Mouse (Mus musculus): ENCODE data around the gene Srrm2. TPM values are rescaled to one million over a fixed set of nuclear protein-coding genes. Genes with fewer than 3 reads are reported as not detected.
A peak's percentile ranks its signal among the peaks of the same experiment; 100 is the strongest.

Srrm2 gene
- total RNA-seq, 2 experiments from 2014 or later: 162 to 735 TPM

DNA sequence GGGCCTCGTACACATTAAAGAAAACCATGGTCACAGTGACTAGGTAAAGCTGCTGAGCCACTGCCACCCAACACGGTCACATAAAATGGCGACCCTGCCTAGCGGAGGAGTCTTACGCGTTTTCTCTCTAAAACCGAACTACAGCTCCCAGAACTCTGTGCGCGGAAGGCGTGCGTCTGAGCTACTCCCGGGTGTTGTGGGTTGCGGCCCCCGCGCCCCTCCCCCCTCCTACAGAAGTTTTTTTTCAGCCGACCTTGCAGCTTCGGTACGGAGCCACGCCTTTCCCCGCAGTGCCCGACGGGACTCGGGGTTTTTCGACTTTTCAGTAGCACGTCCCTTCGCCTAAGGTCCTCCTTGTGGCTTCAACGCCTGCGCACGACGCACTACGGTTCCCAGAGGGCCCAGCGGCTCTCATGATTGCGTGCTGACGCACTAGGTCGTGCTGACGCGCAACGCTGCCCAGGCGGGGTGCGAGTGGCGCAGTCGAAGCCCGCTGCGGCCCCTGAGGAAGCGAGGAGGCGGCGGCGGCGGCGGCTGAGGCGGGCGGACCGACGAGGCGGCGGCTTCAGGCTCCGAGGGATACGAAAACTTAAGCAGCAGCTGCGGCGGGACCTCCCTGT lies 12.5 kb downstream of the Srrm2 start:
- peak; percentile 95 for ATAC-seq (replicated peaks; ENCODE audit: low FRiP score, low TSS enrichment, poor library complexity, severe bottlenecking)

DNA sequence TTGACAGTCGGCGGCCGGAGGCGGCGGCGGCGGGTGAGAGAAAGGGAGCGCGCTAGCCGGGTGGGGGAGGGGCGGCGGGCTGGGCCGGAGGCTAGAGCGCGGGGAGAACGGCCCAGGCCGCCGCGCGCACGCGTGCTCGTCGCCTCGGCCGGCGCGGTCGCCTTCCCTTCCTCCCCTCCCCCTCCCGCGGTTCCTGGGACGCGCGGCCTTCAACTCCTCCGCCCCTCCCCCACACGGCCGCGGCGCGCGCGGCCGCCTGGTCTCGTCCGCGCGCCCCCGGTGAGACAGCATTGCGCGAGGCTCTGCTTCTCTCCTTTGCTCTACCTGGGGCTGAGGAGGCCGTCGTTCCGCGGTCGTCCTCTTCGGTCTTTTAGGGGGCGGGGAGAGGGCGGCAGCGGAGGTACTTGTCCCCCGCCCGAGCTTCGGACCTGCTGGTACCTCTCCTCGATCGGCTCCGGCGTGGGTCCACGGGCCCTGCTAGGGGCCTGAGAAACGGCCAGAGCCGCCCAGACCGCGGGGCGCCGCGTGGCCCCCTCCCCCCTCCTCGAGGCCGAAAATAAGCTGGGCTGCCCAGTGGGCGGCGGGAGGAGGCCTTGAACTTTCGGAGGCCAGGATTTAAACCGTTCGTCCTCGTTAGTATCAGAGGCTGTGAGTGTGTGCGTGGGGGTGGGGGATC lies 13.2 kb downstream of the Srrm2 start:
- 0 out of 2 replicates have a peak, but pooled peaks have one; percentile 11 for ATAC-seq (replicated peaks; ENCODE audit: low FRiP score, low TSS enrichment, poor library complexity, severe bottlenecking)

DNA sequence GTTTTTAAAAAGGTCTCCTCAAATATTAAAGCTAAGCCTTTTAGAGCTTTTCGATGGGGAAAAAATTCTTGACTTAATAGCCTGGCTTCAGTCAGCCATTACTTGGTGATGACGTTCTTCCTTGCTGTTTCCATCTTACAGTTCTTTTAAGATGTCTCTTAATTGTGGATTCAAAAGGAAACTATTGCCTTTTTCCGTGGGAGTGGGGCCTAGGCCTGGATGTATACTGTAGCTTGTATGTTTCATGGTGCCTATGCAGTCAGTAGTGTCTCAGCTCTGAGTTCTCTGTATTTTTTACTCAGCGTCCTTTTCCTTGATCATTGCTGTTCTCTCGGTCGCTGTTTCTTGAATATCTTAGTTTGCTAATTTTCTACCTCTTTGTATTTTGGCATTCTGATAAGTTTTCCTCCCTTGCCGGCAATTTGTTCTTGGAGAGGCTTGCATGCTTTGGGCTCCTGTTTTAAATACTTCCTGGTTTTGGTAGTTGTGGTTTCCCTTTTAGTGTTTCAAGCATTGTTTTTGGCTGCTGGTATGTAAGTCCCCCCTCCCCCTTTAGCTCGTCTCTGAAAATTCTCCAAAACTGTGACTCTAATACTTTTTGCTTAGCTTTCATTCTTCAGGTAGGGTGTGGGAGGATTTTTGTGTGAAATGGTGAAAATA lies 14.2 kb downstream of the Srrm2 start:
- no peak for ATAC-seq (replicated peaks; ENCODE audit: low FRiP score, low TSS enrichment, poor library complexity, severe bottlenecking)

DNA sequence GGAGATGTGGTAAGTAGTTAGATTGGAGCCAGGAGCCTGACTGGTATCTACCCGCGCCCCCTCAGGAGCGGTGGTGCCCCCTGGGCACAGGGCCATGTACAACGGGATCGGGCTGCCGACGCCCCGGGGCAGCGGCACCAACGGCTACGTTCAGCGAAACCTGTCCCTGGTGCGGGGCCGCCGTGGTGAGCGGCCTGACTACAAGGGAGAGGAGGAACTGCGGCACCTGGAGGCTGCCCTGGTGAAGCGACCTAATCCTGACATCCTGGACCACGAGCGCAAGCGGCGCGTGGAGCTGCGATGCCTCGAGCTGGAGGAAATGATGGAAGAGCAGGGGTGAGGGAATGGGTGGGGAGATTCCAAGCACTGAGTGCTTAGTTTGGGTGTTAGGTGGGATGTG lies 16.5 kb downstream of the Srrm2 start:
- ATAC-seq (replicated peaks; ENCODE audit: low FRiP score, low TSS enrichment, poor library complexity, severe bottlenecking): peak; percentile 27

DNA sequence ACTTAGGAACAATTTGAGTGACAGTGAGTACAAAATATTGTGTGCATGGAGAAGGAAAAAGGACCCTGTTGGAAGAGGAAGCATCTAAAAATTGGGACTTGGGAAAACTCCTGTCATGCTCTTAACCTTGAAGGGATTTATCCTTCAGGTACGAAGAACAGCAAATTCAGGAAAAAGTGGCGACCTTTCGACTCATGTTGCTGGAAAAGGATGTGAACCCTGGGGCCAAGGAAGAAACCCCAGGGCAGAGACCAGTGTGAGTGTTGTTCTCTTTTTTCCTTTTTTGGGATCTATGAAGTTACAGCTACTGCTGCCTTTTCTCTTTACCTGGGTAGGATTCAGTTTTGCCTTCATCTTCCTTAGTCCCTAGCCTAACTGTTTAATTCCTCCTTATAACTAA lies 17.6 kb downstream of the Srrm2 start:
- ATAC-seq (replicated peaks; ENCODE audit: low FRiP score, low TSS enrichment, poor library complexity, severe bottlenecking): no peak

DNA sequence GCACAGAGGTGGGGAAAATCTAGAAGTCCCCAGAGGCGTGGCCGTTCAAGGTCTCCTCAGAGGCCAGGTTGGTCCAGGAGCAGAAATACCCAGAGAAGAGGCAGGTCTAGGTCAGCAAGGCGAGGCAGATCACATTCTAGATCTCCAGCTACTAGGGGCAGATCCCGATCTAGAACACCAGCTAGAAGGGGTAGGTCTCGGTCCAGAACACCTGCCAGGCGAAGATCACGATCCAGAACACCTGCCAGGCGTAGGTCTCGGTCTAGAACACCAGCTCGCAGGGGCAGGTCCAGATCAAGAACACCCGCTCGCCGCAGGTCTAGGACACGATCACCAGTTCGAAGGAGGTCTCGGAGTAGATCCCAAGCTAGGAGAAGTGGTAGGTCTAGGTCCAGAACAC lies 25.3 kb downstream of the Srrm2 start:
- no peak for ATAC-seq (replicated peaks; ENCODE audit: low FRiP score, low TSS enrichment, poor library complexity, severe bottlenecking)

DNA sequence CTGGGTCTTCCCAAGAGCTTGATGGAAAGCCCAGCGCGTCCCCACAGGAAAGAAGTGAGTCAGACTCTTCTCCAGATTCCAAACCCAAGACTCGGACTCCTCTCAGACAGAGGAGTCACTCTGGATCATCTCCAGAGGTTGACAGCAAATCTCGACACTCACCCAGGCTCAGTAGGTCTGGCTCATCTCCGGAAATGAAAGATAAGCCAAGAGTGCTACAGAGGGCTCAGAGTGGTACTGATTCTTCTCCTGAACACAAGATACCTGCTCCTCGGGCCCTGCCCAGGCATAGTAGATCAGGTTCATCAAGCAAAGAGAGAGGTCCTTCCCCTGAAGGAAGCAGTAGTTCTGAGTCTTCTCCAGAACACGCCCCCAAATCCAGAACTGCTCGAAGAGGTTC lies 28.2 kb downstream of the Srrm2 start:
- ATAC-seq (replicated peaks; ENCODE audit: low FRiP score, low TSS enrichment, poor library complexity, severe bottlenecking): no peak

DNA sequence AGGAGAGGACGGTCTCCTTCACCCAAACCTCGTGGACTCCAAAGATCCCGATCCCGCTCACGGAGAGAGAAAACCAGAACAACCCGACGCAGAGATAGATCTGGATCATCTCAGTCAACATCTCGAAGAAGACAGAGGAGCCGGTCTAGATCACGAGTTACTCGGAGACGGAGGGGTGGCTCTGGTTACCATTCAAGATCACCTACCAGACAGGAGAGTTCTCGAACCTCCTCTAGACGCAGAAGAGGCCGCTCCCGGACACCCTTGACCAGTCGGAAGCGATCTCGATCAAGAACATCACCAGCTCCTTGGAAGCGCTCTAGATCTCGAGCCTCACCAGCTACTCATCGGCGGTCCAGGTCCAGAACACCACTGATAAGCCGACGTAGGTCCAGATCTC lies 28.9 kb downstream of the Srrm2 start:
- ATAC-seq (replicated peaks; ENCODE audit: low FRiP score, low TSS enrichment, poor library complexity, severe bottlenecking): no peak

DNA sequence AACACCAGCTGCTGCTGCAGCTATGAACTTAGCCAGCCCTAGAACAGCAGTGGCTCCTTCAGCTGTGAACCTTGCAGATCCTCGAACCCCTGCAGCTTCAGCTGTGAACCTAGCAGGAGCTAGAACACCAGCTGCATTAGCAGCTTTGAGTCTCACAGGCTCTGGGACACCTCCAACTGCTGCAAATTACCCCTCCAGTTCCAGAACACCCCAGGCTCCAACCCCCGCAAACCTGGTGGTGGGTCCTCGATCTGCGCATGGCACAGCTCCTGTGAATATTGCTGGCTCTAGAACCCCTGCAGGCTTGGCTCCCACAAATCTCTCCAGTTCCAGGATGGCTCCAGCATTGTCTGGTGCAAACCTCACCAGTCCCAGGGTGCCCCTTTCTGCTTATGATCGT lies 30.4 kb downstream of the Srrm2 start:
- ATAC-seq (replicated peaks; ENCODE audit: low FRiP score, low TSS enrichment, poor library complexity, severe bottlenecking): no peak

DNA sequence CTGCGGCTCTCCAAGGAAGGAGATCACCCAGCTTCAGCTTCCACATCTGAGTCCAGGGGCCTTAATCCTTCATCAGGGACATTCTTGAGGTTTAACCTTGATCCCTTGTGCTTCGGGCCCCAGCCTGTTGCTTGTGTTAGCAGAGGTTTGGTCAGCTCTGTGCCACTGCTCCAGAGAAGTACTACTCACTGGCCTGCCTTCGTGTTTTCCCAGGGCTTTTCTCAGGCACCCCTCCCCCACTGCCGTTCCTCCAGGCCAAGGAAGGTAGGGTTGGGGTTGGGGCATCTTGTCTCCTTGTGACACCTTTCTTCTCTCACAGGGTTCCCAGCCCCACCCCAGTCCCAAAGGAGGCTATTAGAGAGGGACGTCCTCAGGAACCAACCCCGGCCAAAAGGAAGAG lies 31.8 kb downstream of the Srrm2 start:
- no peak for ATAC-seq (replicated peaks; ENCODE audit: low FRiP score, low TSS enrichment, poor library complexity, severe bottlenecking)

DNA sequence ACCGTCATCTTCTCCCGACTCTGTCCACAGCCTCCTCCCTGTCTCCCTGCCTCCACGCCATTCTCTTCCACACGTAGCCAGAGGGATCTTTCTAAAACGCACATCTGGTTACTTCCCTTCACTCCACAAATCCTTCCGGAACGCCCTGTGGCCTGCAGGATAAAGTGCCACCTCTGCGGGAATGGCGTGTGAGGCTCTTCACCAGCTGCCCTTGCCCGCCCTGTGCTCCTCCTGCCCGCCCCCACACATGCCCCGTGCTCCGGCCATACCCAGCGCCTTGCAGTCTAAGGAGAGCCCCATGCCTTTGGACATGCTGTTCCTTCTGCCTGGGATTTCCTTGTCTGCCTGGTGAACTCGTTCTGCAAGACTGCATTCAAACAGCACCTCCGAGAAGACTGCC lies 32.7 kb downstream of the Srrm2 start:
- ATAC-seq (replicated peaks; ENCODE audit: low FRiP score, low TSS enrichment, poor library complexity, severe bottlenecking): no peak

DNA sequence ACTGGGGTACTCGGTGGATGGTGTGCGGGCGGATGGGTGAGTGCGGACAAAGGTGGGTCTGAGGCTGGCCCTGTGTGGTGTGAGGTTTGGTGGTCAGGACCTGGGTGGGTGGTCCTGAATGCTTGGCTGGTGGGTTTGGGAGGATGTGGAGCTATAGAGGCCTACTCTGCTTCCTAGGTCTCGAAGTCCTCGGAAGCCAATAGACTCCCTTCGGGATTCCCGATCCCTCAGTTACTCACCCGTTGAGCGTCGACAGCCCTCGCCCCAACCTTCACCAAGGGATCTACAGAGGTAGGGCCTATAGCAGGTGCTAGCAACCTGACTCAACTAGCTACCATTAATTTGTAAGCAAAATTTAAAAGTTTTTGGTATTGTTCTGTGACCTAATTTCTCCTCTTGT lies 33.3 kb downstream of the Srrm2 start:
- no peak for ATAC-seq (replicated peaks; ENCODE audit: low FRiP score, low TSS enrichment, poor library complexity, severe bottlenecking)

DNA sequence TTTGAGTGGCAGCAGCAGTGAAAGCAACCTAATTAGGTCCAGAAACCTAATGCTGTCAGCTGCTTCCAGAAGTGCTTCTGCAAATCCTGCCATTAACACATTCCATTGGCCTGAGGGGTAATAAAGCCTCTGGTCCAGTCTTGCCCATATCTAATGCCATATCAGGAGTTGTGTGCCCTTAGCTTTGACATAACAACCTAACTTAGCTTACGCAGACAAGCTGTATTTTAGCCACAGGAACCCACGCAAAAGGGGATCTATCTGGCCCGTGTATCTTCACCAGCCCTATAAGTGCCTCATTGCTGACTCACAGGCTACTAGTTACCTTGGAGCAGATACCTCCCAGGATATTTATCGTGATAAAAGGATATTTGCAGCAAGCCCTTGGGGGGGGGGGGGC lies 35.3 kb downstream of the Srrm2 start:
- no peak for ATAC-seq (replicated peaks; ENCODE audit: low FRiP score, low TSS enrichment, poor library complexity, severe bottlenecking)

DNA sequence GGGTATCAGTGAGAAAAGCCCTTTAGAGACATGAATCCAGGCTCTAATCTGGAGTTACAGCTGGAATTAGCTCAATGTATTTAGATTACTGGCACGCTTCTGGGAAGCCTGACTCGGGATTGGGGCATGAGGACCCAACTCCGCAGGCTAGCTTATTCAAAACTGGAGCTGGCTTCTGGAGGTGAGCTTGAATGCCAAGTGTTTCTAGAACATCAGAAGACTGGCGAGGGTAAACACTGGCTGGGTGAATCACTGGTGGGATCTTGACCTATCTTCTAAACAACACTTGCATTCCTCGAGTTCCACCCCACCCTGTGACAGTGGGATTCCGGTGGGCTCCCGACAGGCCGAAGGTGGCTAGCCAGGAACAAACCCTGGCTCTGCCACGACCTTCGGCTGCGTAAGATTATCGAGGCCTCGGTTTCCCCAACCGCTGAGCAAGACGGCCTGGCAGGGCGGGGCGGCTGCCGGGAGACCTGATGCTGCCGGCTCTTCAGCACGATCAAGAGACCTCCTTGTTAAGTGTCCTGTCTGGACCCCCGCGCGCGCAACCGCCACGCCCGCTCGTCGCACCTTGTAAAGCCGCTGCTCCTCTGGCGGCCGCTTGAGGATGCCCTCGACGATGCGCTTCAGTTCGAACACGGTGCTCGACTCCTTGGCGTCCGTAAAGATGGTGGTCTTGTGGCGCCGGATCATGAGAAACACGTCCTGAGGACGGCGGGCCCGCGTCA lies 38.1 kb downstream of the Srrm2 start:
- peak; percentile 52 for ATAC-seq (replicated peaks; ENCODE audit: low FRiP score, low TSS enrichment, poor library complexity, severe bottlenecking)

DNA sequence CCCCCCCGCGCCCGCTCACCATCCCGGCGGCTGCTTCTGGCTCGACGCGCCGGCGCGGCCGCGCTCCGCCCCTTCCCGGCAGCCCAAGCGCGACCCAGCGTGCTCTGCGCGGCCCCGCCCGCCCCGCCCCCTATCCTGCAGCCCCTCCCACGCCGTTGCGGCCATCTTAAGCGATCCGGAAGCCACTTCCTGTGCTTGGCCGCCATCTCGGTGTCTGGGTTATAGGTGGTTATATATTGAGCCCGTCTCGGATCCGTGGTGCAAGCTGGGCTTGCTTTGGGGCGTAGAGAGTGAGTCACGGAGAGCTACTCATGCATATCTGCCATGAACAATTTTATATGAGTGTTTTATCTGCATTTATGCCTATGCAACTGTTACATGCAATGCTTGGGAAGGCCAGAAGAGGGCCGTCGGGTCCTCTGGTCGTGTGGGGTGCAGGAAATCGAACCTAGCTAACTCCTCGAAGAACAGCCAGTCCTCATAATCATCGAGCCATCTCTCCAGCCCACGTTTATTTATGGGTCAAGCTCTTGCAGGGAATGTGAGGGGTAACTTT lies 38.8 kb downstream of the Srrm2 start, which contains the start of gene Elob:
Elob (minus strand) TSS at position 73 of the 556 bp plus-strand sequence.
- peak; percentile 72 for ATAC-seq (replicated peaks; ENCODE audit: low FRiP score, low TSS enrichment, poor library complexity, severe bottlenecking)

DNA sequence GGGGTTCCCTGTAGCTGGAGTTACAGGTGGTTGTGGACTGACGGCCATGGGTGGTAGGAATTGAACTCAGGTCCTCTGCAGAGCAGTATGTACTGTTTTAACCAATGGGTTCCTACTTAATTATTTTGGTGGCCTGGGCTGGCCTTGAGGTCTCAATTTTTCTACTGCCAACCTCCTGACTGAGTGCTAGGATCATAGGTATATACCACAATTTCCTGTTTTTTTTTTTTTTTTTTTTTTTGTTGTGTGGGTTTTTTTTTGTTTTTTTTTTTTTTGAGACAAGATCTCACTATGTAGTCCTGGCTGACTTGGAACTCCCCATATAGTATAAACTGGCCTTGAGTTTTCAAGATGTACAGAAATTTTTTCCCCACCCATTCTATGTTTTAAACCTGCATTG lies 40.9 kb downstream of the Srrm2 start:
- no peak for ATAC-seq (replicated peaks; ENCODE audit: low FRiP score, low TSS enrichment, poor library complexity, severe bottlenecking)

DNA sequence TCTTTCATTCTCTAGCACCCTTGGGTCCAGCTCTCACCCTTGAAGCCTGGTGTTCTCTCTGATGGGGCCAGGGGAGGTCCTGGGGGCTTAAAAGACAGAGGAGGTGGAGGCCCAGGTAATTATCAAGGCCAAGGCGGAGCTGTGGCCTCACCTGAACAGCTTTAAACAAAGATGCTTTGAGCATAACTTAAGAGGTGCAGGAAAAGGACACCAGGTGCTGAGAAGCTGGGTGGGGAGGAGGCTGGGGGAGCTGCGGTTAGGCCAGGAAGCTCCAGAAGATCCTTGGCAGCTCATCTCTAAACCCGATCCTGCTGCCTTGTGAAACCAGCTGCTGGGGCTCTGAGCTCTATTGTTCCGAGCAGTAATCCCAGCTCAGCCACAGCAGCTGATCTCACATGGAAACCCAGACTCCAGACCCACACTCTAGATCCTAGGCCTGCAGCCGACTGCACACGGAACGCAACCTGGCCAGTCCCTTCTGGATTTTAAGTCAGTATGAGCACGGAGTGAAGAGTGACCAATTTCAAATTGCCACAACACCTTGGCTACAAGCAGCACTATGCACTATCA lies 45.8 kb downstream of the Srrm2 start, which contains the start of gene Prss33:
Prss33 (minus strand) TSS at position 51 of the 570 bp plus-strand sequence.
- ATAC-seq (replicated peaks; ENCODE audit: low FRiP score, low TSS enrichment, poor library complexity, severe bottlenecking): no peak

DNA sequence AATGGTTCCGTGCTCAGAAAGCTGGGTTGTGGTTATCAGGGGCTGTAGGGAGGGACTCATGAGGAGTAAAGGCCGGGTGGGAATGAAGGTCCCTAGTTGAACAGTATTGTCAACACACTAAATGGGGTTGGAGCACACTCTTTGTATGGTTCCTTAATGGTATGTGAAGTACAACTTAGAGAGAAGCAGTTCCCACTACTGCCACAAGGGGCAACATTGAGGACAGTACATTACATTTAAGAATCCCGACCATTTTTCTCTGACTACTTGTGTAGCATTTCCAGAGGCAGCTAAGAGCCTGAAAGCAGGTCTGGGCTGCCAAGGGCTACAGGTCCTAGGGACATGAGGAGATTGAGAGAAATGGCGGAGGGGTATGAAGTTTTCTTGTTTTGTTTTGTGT lies 50.8 kb downstream of the Srrm2 start:
- ATAC-seq (replicated peaks; ENCODE audit: low FRiP score, low TSS enrichment, poor library complexity, severe bottlenecking): peak; percentile 71

DNA sequence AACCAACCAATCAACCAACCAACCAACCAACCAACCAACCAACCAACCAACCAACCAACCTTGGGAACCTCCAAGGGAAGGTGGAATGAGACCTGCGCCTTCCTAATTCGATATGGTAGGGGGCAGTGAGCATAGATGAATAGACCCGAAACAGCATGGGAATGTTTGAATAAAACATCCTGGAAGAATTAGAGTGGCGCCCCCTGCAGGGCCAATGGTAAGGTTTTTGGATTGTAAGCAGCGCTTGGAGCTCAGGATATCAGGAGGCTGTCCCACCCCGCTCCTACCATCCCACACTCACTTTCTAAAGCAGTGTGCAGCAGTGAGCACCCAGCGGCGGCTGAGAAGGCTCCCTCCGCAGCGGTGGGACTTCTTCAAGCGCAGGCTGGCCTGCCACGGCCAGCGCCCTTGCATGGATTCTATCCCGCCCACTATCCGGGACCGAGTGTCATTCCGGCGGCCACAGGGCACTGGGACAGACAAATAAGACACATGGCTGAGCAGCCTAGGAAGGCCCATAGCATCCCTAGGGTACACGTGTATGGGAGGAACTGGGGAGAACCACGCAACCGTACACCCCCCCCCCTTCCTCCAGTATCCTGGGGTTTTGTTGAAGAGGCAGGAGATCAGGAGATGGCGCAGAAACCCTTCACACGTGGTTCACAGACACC lies 52.9 kb downstream of the Srrm2 start:
- ATAC-seq (replicated peaks; ENCODE audit: low FRiP score, low TSS enrichment, poor library complexity, severe bottlenecking): 0 out of 2 replicates have a peak, but pooled peaks have one; percentile 30

Data from megakaryocyte-erythroid progenitor cell, adult 5-6 weeks (primary cell).